Mouse (Mus musculus) liver, adult 2 months (tissue): ENCODE measurements around the gene Slc16a5. TPM values are rescaled to one million over a fixed set of nuclear protein-coding genes. Genes with fewer than 3 reads are reported as not detected.

ENCODE experiments used
- DNase-seq: peaks from one replicate; pipeline ENCODE4 v3.0.0-alpha.2; 2011; ENCODE audit warnings: low read depth, low spot score; ENCODE audit errors: extremely low read depth
- H3K27ac ChIP-seq: fragments of 200-500 bp; replicated peaks from 2 replicates; pipeline ENCODE4 v1.5.1; 2012; ENCODE audit warnings: low read depth, mild to moderate bottlenecking, control low read depth, inconsistent platforms, low read length; ENCODE audit not compliant: insufficient read depth
- H3K27me3 ChIP-seq: fragments of 200-500 bp; 2 replicates; pipeline ENCODE4 v1.6.1; 2012; ENCODE audit warnings: mild to moderate bottlenecking, moderate library complexity, low read length, inconsistent platforms; ENCODE audit not compliant: control insufficient read depth, insufficient read depth
- H3K36me3 ChIP-seq: fragments of 200-500 bp; 2 replicates; pipeline ENCODE4 v1.6.1; 2012; ENCODE audit warnings: low read length, inconsistent platforms; ENCODE audit not compliant: control insufficient read depth, insufficient read depth
- H3K4me1 ChIP-seq: fragments of 200-500 bp; 2 replicates; pipeline ENCODE4 v1.6.1; 2011; ENCODE audit warnings: low read length; ENCODE audit not compliant: control insufficient read depth, insufficient read depth
- H3K4me3 ChIP-seq: fragments of 200-500 bp; 2 replicates; pipeline ENCODE4 v1.5.1; 2011; ENCODE audit warnings: low read depth, mild to moderate bottlenecking, control low read depth, low read length, moderate library complexity; ENCODE audit not compliant: insufficient read depth
- H3K79me2 ChIP-seq: fragments of 200-500 bp; 2 replicates; pipeline ENCODE4 v1.6.1; 2012; ENCODE audit warnings: inconsistent platforms, mild to moderate bottlenecking, low read length, moderate library complexity; ENCODE audit not compliant: control insufficient read depth, insufficient read depth
- H3K9ac ChIP-seq: fragments of 200-500 bp; 2 replicates; pipeline ENCODE4 v1.6.1; 2012; ENCODE audit warnings: low read depth, mild to moderate bottlenecking, control low read depth, inconsistent platforms, low read length
- CTCF ChIP-seq: fragments of 200-500 bp; IDR thresholded peaks from 2 replicates; pipeline ENCODE4 v1.5.1; 2011; ENCODE audit warnings: low read depth, low read length, control low read depth
- POLR2A ChIP-seq: fragments of 200-500 bp; IDR thresholded peaks from 2 replicates; pipeline ENCODE4 v1.6.1; 2011; ENCODE audit warnings: low read length, control low read depth; ENCODE audit not compliant: insufficient read depth; ENCODE audit errors: extremely low read depth
- WGBS: fragments of 180-500 bp; shearing (Covaris S2); methylation state at CpG from one replicate; pipeline ENCODE4 v1.1.7; 2018; 5-methylcytosine and 5-hydroxymethylcytosine counted together
- polyA plus RNA-seq: library from polyadenylated mRNA; depleted of rRNA; stranded (reverse); fragments of >200 nt; gene quantifications from 2 replicates; pipeline ENCODE4 v1.2.3, GENCODE M21; 2012
- total RNA-seq: library from RNA; depleted of rRNA; stranded (reverse); fragments of >200 nt; gene quantifications from 2 replicates; pipeline ENCODE4 v1.2.3, GENCODE M21; 2014

Slc16a5 gene
- total and polyA plus RNA-seq, 2 experiments: 23.0 to 49.1 TPM

DNA sequence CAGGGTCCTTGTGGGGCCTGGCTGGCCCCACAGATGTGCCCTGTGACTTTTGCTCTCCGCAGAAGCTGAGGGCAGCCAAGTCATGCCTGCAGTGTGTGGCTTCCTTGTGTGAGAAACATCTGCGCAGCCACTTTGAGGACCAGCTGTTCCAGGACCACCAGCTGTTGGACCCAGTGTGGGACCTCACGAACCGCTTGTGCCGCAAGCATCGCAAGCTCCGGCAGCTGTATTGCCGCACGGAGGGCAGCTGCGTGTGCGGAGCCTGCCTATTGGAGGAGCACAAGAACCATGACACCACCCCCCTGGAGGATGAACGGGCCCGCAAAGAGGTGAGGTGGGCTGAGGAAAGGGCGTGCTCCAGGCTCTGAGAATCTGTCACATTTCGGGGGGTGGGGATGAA, 20.9 kb upstream of the Slc16a5 start:
- Histone ChIP-seq H3K36me3 (no peaks in the 10 kb centered on the region), H3K79me2 (no peaks in the 10 kb centered on the region), H3K4me3 (no peak overlapping the region), H3K9ac (no peak overlapping the region), H3K4me1 (peaks cover 13% of the 10 kb centered on the region), H3K27me3 (no peaks in the 10 kb centered on the region), H3K27ac (no peak overlapping the region)
- no peak for DNase-seq
- WGBS: 93% methylated on average over 15 of the region's 15 CpGs
- TF ChIP-seq CTCF (no peak), POLR2A (no peak)

DNA sequence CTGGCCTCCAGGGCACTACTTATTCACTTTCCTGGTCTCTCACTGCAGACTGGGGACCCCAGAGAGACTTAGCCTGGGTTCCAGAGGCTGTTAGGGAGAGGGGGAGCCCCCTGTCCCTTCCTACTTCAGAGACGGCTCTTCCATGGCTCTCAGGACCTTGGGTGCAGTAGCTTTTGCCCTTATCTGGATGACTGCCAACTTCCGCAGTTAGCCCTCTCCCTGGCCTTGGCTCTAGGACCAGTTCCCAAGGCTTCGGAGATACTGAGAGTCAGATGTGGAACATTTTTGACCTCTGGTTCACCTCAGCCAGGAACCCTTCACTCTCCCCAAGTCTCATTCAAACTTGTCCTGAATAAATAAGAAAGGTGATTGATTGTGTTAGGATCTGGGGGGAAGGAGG, 15.4 kb upstream of the Slc16a5 start:
- Histone ChIP-seq H3K4me1 (peaks cover 30% of the 10 kb centered on the region), H3K36me3 (no peaks in the 10 kb centered on the region), H3K9ac (peak overlapping the region; percentile 15; the same call in 1 of the 2 replicates), H3K27ac (peak overlapping the region; percentile 28), H3K4me3 (peak overlapping the region; percentile 2; the same call in 1 of the 2 replicates), H3K27me3 (no peaks in the 10 kb centered on the region), H3K79me2 (no peaks in the 10 kb centered on the region)
- WGBS: 4% methylated on average over 3 of the region's 3 CpGs
- TF ChIP-seq CTCF (no peak), POLR2A (no peak)
- peak; percentile 74 for DNase-seq

DNA sequence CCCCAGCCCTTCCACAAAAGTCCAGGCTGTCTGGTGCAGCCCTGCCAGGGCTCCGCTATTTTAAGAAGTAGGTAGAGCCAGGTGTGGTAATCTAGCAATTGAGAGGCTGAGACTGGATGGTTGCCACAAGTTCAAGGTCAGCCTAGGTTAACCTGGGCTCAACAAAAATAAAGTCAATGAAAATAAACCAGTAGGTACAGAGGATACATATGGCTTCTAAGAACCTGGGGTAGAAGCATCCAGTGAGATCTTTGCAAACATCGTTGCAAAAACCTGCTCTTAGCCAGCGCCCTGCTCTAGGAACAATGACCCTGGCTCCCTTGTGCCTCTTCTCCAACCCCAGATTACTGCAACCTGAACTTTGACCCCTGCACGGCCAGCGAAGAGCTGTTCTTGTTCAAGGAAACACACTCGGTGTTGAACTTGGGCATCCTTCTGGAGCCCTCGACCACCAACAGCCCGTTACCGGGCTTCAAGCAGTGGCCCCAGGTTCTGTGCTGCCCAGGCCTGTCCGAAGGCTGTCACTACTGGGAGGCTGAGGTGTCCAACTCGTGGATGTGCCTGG, 14.9 kb upstream of the Slc16a5 start:
- Histone ChIP-seq H3K27me3 (no peaks in the 10 kb centered on the region), H3K36me3 (no peaks in the 10 kb centered on the region), H3K4me3 (peak overlapping the region; percentile 62), H3K27ac (peak overlapping the region; percentile 84), H3K79me2 (no peaks in the 10 kb centered on the region), H3K4me1 (peaks cover 30% of the 10 kb centered on the region), H3K9ac (peak overlapping the region; percentile 78)
- WGBS: 14% methylated on average over 11 of the region's 11 CpGs
- DNase-seq: peak; percentile 94
- TF ChIP-seq POLR2A: no peak
- no peak for TF ChIP-seq CTCF

DNA sequence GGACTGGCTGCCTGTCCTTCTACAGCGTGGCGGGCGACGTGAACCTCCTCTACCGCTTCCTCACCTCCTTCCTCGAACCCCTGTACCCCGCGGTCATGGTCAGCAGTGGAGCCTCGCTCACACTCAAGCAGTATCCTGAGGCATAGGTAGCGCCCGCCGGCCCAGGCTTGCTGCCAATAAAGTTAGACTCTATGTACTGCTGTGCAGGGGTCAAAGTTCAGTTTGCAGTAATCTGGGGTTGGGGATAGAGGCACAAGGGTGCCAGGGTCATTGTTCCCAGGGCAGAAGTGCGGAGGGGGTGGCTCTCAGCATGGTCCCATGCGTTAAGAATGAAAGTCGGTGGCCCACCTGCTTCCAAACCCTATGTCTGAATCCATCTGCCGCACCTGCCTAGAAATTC, 14.2 kb upstream of the Slc16a5 start:
- H3K4me1 ChIP-seq: peaks cover 30% of the 10 kb centered on the region
- peak overlapping the region; percentile 78 for H3K9ac ChIP-seq
- DNase-seq: peak; percentile 89
- TF ChIP-seq CTCF: no peak
- no peak for TF ChIP-seq POLR2A
- H3K27ac ChIP-seq: peak overlapping the region; percentile 84
- H3K36me3 ChIP-seq: no peaks in the 10 kb centered on the region
- H3K27me3 ChIP-seq: no peaks in the 10 kb centered on the region
- H3K4me3 ChIP-seq: peak overlapping the region; percentile 62
- H3K79me2 ChIP-seq: no peaks in the 10 kb centered on the region
- 23% methylated on average over 16 of the region's 16 CpGs for WGBS

- Histone ChIP-seq H3K79me2 (no peaks in the 10 kb centered on the region), H3K4me3 (no peak overlapping the region), H3K27ac (peak overlapping the region; percentile 71), H3K4me1 (peaks cover 30% of the 10 kb centered on the region), H3K9ac (no peak overlapping the region), H3K36me3 (no peaks in the 10 kb centered on the region), H3K27me3 (no peaks in the 10 kb centered on the region)
- 24% methylated on average over 7 of the region's 7 CpGs for WGBS
- peak; percentile 55 for DNase-seq
- no peak for TF ChIP-seq CTCF
- TF ChIP-seq POLR2A: no peak
These were observed 13.3 kb upstream of the Slc16a5 start for GRCm38 (mm10) chr11:115448998-115449397.

GRCm38 (mm10) chr11:115450176-115450575, 12.1 kb upstream of the Slc16a5 start:
- Histone ChIP-seq H3K9ac (no peak overlapping the region), H3K36me3 (no peaks in the 10 kb centered on the region), H3K4me1 (peaks cover 30% of the 10 kb centered on the region)

More at GRCm38 (mm10) chr11:115450176-115450575, 12.1 kb upstream of the Slc16a5 start:
- H3K27me3 ChIP-seq: no peaks in the 10 kb centered on the region
- no peak overlapping the region for H3K4me3 ChIP-seq
- no peaks in the 10 kb centered on the region for H3K79me2 ChIP-seq
- WGBS: 23% methylated on average over 7 of the region's 7 CpGs
- no peak for TF ChIP-seq CTCF
- TF ChIP-seq POLR2A: no peak
- H3K27ac ChIP-seq: peak overlapping the region; percentile 71
- DNase-seq: peak; percentile 95
